Mouse (Mus musculus) erythroblast, embryonic 14.5 days (primary cell): ENCODE measurements at regions not wholly inside any gene's neighbourhood (a gene's known extent, or its start where the extent isn't known, plus 50 kb on each side); places are given as distances from the start of the nearest gene placed in this dataset.

ENCODE experiments used
- H3K27me3 ChIP-seq: 2 replicates; pipeline ENCODE4 v1.6.1; 2012; ENCODE audit warnings: inconsistent platforms; ENCODE audit not compliant: control insufficient read depth
- H3K36me3 ChIP-seq: 2 replicates; pipeline ENCODE4 v1.6.1; 2012; ENCODE audit warnings: mild to moderate bottlenecking, inconsistent platforms; ENCODE audit not compliant: control insufficient read depth
- H3K4me1 ChIP-seq: 2 replicates; pipeline ENCODE4 v1.6.1; 2012; ENCODE audit warnings: inconsistent platforms; ENCODE audit not compliant: control insufficient read depth
- H3K4me3 ChIP-seq: replicated peaks from 2 replicates; pipeline ENCODE3; 2012; ENCODE audit warnings: moderate library complexity, mild to moderate bottlenecking, inconsistent platforms
- H3K9me3 ChIP-seq: 2 replicates; pipeline ENCODE4 v1.6.1; 2012; ENCODE audit warnings: low read length, inconsistent platforms, mixed read lengths; ENCODE audit not compliant: control insufficient read depth
- GATA1 ChIP-seq: IDR thresholded peaks from 2 replicates; pipeline ENCODE4 v1.6.1; 2012; ENCODE audit warnings: low read length, inconsistent platforms, mixed read lengths
- TAL1 ChIP-seq: IDR thresholded peaks from 3 replicates; pipeline ENCODE4 v1.6.1; 2012; ENCODE audit warnings: low read length, inconsistent platforms, mixed read lengths

- Histone ChIP-seq H3K36me3 (no peaks in the 10 kb centered on the region), H3K9me3 (no peaks in the 10 kb centered on the region), H3K4me1 (peaks cover 20% of the 10 kb centered on the region), H3K4me3 (no peak overlapping the region), H3K27me3 (no peaks in the 10 kb centered on the region)
- no peak for TF ChIP-seq GATA1
- TF ChIP-seq TAL1 = no peak
Observed at GRCm38 (mm10) chr16:20805793-20806192, 71.5 kb upstream of the Thpo start.

- Histone ChIP-seq H3K27me3 (no peaks in the 10 kb centered on the region), H3K4me3 (no peak overlapping the region), H3K9me3 (no peaks in the 10 kb centered on the region), H3K36me3 (no peaks in the 10 kb centered on the region), H3K4me1 (peaks cover 15% of the 10 kb centered on the region)
- TF ChIP-seq TAL1 (no peak), GATA1 (no peak)
Observed at GRCm38 (mm10) chr16:20805086-20805485, 70.8 kb upstream of the Thpo start.

- no peaks in the 10 kb centered on the region for H3K9me3 ChIP-seq
- H3K4me1 ChIP-seq = peaks cover 12% of the 10 kb centered on the region
- no peaks in the 10 kb centered on the region for H3K36me3 ChIP-seq
- peak overlapping the region; percentile 9 for H3K4me3 ChIP-seq
- no peak for TF ChIP-seq GATA1
- TF ChIP-seq TAL1 = no peak
- no peaks in the 10 kb centered on the region for H3K27me3 ChIP-seq
Observed at GRCm38 (mm10) chr16:20804601-20805017, 70.3 kb upstream of the Thpo start.

- no peaks in the 10 kb centered on the region for H3K9me3 ChIP-seq
- H3K4me3 ChIP-seq = no peak overlapping the region
- H3K27me3 ChIP-seq = no peaks in the 10 kb centered on the region
- TF ChIP-seq TAL1 (no peak), GATA1 (no peak)
- H3K36me3 ChIP-seq = no peaks in the 10 kb centered on the region
- peaks cover 12% of the 10 kb centered on the region for H3K4me1 ChIP-seq
Observed at GRCm38 (mm10) chr16:20803278-20803930, 69.1 kb upstream of the Thpo start.

- Histone ChIP-seq H3K9me3 (no peaks in the 10 kb centered on the region), H3K27me3 (no peaks in the 10 kb centered on the region), H3K4me1 (peaks cover 12% of the 10 kb centered on the region), H3K4me3 (no peak overlapping the region), H3K36me3 (no peaks in the 10 kb centered on the region)
- no peak for TF ChIP-seq TAL1
- no peak for TF ChIP-seq GATA1
Observed at GRCm38 (mm10) chr16:20802724-20803123, 68.4 kb upstream of the Thpo start.

GRCm38 (mm10) chr16:20800038-20800437 lies 65.7 kb upstream of the Thpo start:
- peaks cover 12% of the 10 kb centered on the region for H3K4me1 ChIP-seq
- H3K27me3 ChIP-seq = no peaks in the 10 kb centered on the region
- no peak overlapping the region for H3K4me3 ChIP-seq
- H3K36me3 ChIP-seq = no peaks in the 10 kb centered on the region
- TF ChIP-seq GATA1 (no peak), TAL1 (no peak)
- H3K9me3 ChIP-seq = no peaks in the 10 kb centered on the region

GRCm38 (mm10) chr16:20798115-20798514 lies 63.8 kb upstream of the Thpo start:
- TF ChIP-seq TAL1 (no peak), GATA1 (no peak)
- no peaks in the 10 kb centered on the region for H3K36me3 ChIP-seq
- H3K4me1 ChIP-seq = peaks cover 6% of the 10 kb centered on the region
- H3K9me3 ChIP-seq = no peaks in the 10 kb centered on the region
- H3K27me3 ChIP-seq = no peaks in the 10 kb centered on the region
- no peak overlapping the region for H3K4me3 ChIP-seq

- H3K27me3 ChIP-seq = no peaks in the 10 kb centered on the region
Observed at GRCm38 (mm10) chr16:20794721-20795120, 60.4 kb upstream of the Thpo start.

More at GRCm38 (mm10) chr16:20794721-20795120, 60.4 kb upstream of the Thpo start:
- no peaks in the 10 kb centered on the region for H3K36me3 ChIP-seq
- no peaks in the 10 kb centered on the region for H3K4me1 ChIP-seq
- H3K9me3 ChIP-seq = no peaks in the 10 kb centered on the region
- H3K4me3 ChIP-seq = no peak overlapping the region
- TF ChIP-seq GATA1 = no peak
- TF ChIP-seq TAL1 = no peak
